Mouse (Mus musculus) E14TG2a.4 (cell line): ENCODE measurements around the gene Ccdc7a.
A peak's percentile ranks its signal among the peaks of the same experiment; 100 is the strongest.

ENCODE experiments used
- CTCF ChIP-seq: conservative IDR thresholded peaks from 2 replicates; pipeline ENCODE4 v1.5.1; 2014; ENCODE audit warnings: low read length
- NANOG ChIP-seq: IDR thresholded peaks from 2 replicates; pipeline ENCODE4 v1.6.1; 2014; ENCODE audit warnings: borderline replicate concordance, low read length, mixed read lengths
- POU5F1 ChIP-seq: IDR thresholded peaks from 2 replicates; pipeline ENCODE4 v1.6.1; 2014; ENCODE audit warnings: low read length, borderline replicate concordance

- TF ChIP-seq CTCF (0 out of 2 replicates have a peak, but pooled peaks have one; percentile 17), POU5F1 (no peak), NANOG (no peak)
Observed at GRCm38 (mm10) chr8:128724819-128725218, 340.5 kb downstream of the Ccdc7a start.
